Mouse (Mus musculus) yolk sac, embryonic 10.5 days (tissue): ENCODE measurements around the gene Pdpn.

Experiments used
- DNase-seq: peaks from one replicate; pipeline ENCODE4 v3.0.0-alpha.2; 2017; ENCODE audit warnings: low spot score

Pdpn gene

GRCm38 (mm10) chr4:143298431-143299315 is 691 bp downstream of the Pdpn start:
- DNase-seq, result peak; percentile 48

DNA sequence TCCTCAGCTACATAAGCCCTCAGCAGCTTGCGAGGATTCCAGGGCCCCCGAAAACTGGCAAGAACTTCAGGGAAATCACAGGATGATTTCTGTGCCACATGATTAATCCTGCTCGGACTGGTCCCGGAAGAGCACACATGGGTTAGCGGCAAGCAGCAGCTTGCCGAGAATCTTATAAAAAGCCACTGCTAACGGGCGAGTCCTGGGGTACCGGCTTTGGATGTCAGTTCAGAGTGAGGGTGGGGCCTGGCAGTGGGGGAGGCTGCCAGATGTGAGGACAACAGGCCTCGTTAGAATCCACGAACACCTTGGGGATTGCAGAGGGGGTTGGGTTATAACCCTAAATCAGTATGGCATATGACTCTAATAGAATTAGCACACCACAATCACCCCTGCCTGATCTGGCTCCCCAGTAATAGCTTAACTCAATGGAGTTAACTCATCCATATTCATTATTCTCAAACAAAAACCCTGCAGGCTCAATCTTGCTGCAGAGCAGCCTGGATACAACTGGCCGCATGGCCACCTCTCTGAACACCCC is 2.3 kb downstream of the Pdpn start:
- DNase-seq, result no peak

DNA sequence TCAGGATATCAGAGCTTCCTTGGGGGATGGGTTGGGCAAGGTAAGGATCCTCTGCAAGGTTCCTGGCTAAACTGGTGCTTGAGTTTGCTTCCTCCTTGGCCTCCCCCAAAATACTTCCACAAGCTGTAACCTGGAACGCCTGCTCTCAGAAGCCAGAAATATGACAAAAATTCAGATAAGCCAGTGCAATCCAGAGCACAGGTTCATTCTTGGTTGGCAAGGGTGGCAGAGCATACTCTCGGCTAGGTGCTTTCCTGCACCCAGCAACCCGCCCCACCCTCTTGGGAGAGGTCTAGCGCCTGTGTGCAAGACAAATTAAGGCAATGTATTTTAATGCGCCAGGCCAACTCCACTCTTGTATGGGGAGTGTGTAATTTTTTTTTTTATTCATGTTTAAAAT is 3.2 kb downstream of the Pdpn start:
- no peak for DNase-seq

- no peak for DNase-seq
Observed at GRCm38 (mm10) chr4:143294324-143294723, 5.0 kb downstream of the Pdpn start.

DNA sequence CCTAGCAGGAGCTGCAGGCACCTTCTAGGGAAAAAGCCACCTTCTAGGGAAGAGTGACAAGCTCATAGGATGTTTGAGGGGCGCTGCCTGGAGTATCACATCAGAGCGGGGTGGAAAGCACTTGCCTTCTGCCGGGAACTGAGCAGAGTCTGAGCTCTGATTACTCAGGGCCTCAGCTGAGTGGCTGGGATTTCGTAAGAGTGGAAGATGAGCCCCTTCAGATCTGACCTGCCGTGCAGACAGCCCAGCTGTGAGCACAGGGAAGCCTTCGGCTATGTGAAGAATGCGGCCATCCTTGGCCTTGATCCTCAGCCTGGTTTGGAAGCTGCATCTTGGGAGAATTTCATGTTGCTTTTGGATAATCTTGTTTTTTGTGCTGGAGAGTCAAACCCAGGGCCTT is 10.5 kb downstream of the Pdpn start:
- DNase-seq, result peak; percentile 80

GRCm38 (mm10) chr4:143288473-143288872 is 10.9 kb downstream of the Pdpn start:
- no peak for DNase-seq

- peak; percentile 78 for DNase-seq
Observed at GRCm38 (mm10) chr4:143287065-143287464, 12.3 kb downstream of the Pdpn start.

- DNase-seq, result no peak
Observed at GRCm38 (mm10) chr4:143280166-143280565, 19.2 kb downstream of the Pdpn start.

GRCm38 (mm10) chr4:143279661-143280060 is 19.7 kb downstream of the Pdpn start:
- no peak for DNase-seq

DNA sequence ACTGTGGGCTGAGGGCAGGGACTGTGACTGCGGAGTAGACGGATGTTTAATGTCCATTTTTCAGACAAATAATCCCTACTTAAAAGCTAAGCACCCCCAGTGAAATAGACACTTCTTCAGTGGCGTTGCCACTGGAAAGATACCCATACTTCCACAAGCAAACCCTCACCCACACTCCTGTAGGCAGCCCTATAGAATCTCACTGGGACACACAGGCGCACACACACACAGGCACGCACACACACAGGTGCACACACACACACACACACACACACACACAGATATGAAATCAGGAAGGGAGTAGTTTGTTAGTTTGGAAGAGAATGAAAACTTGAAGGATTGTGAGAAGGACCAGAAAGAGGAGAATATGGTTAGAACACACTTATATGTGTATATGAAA is 20.3 kb downstream of the Pdpn start:
- DNase-seq, result no peak

DNA sequence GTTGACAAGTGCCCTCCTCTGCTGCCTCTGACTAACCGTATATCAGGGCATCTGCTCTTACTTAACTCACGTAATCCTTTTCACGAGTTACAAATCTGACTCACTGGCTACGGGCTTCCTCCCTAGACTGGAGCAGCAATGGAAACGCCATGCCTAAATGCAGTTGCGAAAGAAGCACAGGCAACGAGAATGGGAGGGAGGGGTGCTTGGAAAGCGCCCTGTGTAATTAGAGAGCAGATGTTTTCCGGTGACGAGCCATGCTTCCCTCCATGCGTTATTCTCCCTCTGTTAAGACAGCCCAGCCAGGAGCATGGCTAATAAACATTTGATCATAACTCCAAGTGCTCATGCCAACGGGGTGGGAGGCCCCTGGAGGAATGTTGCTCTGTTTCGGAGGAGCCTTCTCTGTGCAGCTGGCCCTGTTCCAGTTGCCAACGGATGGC is 20.9 kb downstream of the Pdpn start:
- no peak for DNase-seq

DNA sequence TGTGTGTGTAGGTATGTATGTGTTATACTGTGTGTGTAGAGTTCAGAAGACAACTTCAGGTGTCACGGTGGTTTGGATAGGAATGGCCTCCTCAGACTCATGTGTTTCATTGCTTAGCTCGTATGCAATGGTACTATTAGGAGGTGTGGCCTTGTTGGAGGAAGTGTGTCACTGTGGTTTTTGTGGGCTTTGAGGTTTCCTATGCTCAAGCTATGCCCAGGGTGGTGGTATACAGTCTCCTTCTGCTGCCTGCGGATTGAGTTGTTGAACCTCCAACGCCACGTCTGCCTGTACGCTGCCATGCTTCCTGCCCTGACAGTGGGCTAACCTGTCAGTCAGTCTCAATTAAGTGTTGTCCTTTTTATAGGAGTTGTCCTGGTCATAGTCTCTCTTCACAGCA is 22.0 kb downstream of the Pdpn start:
- no peak for DNase-seq

- no peak for DNase-seq
Observed at GRCm38 (mm10) chr4:143271571-143271970, 27.8 kb downstream of the Pdpn start.

- DNase-seq, result no peak
Observed at GRCm38 (mm10) chr4:143270903-143271302, 28.5 kb downstream of the Pdpn start.

DNA sequence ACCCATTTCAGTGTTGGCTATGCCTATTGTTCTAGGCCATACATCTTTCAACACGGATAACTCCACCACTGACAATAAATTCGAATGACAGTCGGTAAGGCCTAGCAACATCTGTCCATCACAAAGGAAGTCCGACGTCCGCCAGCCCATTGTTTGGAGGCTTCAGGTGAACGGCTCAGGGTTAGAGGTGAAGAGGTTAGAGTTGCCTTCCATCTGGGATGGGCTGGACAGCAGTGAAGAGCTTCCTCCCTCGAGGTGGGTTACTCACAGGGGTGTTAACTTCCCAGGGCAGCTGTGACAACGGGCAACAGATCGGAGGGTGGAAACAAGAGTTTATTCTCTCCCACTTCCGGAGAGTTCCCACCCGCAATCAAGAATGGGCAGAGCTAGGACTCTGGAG is 36.7 kb downstream of the Pdpn start:
- DNase-seq, result no peak

DNA sequence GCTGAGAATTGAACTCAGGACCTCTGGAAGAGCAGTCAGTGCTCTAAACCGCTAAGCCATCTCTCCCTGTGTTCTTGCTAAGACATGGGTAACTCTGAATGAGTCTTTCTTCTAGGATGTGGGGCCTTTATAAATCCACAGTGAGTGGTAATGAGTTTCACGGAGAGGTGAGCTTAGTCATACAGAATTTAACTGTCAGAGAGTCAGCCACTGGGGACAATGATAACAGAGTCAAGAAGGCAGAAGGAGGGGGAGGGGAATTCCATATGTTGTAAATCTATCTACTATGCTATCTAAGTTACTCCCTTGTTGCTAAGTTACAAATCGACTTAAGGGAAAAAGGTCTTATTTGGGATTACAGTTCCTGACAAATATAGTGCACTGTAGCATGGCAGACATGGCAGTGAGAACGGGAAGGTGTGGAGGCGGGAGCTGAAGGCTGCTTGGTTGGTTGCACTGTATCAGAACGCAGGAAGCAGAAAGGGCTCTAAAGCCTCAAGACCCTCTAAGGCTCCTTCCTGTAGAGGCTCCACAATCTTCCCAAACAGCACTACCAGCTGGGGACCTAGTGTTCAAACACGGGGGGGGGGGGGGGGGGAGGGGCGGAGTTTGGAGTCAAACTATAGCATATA is 39.5 kb downstream of the Pdpn start:
- DNase-seq, result no peak

- peak; percentile 72 for DNase-seq
Observed at GRCm38 (mm10) chr4:143258517-143258916, 40.8 kb downstream of the Pdpn start.

GRCm38 (mm10) chr4:143257971-143258370 is 41.4 kb downstream of the Pdpn start:
- DNase-seq, result no peak

DNA sequence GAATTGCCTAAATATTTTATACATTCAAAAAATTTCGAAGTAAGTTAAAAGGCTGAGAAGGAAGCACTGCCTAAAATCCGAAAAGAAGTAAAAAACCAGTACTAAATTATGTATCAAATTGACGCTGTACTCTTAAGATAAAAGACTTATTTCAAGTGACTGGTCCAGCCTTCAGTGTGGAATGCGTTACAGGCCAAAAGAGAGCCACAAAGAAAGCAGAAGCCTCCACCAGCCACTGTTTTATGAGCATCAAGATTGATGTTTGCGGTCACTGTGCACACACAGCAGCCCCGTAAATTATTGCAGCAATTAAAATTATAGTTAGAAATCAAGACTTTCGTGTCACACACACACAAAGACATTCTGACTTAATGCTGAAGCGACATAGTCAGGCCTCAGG is 43.8 kb downstream of the Pdpn start:
- DNase-seq, result no peak

DNA sequence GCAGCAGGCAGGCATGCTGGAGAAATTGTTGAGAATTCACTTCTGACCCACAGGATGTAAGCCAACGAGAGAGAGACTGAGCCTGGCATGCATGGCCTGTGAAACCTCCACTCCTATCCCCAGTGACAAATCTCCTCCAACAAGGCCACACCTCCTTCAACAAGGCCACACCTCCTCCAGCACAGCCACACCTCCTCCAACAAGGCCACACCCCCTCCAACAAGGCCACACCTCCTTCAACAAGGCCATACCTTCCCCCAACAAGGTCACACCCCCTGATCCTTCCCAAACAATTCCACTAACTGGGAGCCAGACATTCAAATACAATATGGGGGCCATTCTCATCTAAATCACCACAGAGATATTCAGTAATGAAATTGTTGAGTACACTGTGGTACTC is 46.0 kb downstream of the Pdpn start:
- DNase-seq, result no peak

GRCm38 (mm10) chr4:143248050-143248449 is 51.3 kb downstream of the Pdpn start:
- DNase-seq, result no peak

DNA sequence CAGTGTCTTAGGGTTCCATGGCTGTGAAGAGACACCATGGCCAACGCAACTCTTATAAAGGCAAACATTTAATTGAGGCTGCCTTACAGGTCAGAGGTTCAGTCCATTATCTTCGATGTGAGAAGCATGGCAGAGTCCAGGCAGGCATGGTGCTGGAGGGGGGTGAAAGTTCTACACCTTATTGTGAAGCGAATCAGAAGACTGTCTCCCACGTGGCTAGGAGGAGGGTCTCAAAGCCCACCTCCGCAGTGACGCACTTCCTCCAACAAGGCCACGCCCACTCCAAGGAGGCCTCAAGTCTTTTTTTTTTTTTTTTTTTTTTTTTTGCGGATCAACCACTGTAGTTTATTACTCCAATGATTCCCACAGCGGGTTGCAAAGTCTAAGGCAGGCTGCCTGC is 58.1 kb downstream of the Pdpn start:
- DNase-seq, result no peak

DNA sequence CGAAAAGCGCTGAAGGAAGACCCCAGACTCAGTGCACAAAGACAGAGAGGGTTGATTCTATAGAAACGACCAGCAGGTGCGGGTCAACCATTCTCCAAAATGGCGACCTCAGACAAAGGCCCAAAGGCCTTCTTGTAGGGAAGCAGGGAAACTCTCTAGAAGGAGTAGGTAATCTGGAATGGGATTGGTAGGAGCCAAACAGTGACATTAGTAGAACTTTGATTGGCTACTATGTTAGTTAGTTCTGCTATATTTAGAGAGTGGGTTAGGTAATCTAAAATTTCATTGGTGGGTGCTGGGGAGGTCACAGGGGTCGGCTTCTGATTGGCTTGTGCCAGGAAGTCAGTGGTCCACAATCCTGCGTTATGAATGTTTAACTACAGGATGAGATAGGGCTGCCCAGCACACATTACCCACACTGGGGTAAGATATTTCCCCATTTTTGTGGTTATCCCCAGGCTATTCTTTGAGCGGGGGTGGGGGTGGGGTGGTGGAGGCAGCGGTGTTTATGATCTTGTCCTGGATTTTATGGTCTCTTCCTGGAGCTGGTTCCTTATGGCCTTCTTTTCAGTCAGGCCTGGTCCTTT is 59.7 kb downstream of the Pdpn start:
- DNase-seq, result no peak
